Mouse (Mus musculus): ENCODE measurements around the gene Prkn. TPM values are rescaled to one million over a fixed set of nuclear protein-coding genes. Genes with fewer than 3 reads are reported as not detected.

The Prkn gene
- polyA plus RNA-seq, 1 experiment from 2014 or later: 0.96 TPM

DNA sequence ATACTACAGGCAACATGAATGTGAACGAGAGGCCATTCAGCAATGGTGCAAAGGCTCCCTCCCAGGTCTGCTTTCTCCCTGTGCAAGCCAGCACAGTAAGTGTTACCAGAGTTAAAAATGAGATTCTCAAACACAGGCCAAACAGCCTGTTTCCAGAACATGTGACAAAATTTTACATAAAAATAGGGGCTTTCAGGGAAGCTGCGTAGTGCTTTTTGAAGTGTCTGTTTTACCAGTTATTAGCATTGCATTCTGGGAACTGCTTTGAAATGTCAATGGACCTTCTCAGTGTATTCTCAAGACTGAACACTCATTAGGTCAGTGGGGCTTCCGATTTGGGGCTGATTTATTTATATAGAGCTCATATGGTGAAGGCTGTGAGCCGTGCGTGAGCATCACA lies 799.6 kb downstream of the Prkn start:
- Histone ChIP-seq H3K4me1 (replicated peaks; ENCODE audit: control insufficient read depth, insufficient read depth, low read length) (no peaks in the 10 kb centered on the region), H3K36me3 (ENCODE audit: control insufficient read depth, insufficient read depth) (no peaks in the 10 kb centered on the region), H3K4me3 (ENCODE audit: low read depth, low read length) (no peak overlapping the region), H3K27me3 (replicated peaks; ENCODE audit: control insufficient read depth, insufficient read depth, low read length) (no peaks in the 10 kb centered on the region), H3K9ac (ENCODE audit: low read depth, low read length) (no peak overlapping the region), H3K27ac (ENCODE audit: low read depth, low read length) (no peak overlapping the region), H3K9me3 (ENCODE audit: control insufficient read depth) (no peaks in the 10 kb centered on the region), H3K4me2 (replicated peaks; ENCODE audit: low read depth) (no peak overlapping the region)
- WGBS: 83% methylated on average over 5 of the region's 5 CpGs
- TF ChIP-seq CTCF (IDR thresholded peaks at IDR 0.05; ENCODE audit: low read depth): no peak
- ATAC-seq: no peak

DNA sequence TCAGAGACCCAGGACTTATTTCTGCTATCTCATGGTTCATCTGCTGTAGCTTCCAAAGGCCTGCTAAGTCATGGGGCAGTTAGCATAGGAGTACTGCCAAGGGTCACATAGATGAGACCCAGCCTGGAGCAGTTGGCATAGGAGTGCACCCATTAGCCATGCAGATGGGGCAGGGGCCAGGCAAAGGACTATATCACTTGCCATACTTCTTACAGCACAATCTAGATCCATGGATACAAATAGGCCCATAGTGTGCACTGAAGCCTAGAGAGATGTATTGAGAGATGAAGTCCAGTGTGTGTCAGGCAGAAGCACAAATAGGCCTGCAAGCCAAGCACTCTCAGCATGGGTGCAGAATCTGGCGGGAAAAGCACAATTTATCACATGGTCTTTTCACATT lies 802.1 kb downstream of the Prkn start:
- Histone ChIP-seq H3K9me3 (ENCODE audit: control insufficient read depth) (no peaks in the 10 kb centered on the region), H3K4me2 (replicated peaks; ENCODE audit: low read depth) (no peak overlapping the region), H3K27ac (ENCODE audit: low read depth, low read length) (no peak overlapping the region), H3K9ac (ENCODE audit: low read depth, low read length) (no peak overlapping the region), H3K27me3 (replicated peaks; ENCODE audit: control insufficient read depth, insufficient read depth, low read length) (no peaks in the 10 kb centered on the region), H3K4me3 (ENCODE audit: low read depth, low read length) (no peak overlapping the region), H3K4me1 (replicated peaks; ENCODE audit: control insufficient read depth, insufficient read depth, low read length) (no peaks in the 10 kb centered on the region), H3K36me3 (ENCODE audit: control insufficient read depth, insufficient read depth) (no peaks in the 10 kb centered on the region)
- ATAC-seq: no peak
- 59% methylated on average over 1 of the region's 1 CpGs for WGBS
- no peak for TF ChIP-seq CTCF (IDR thresholded peaks at IDR 0.05; ENCODE audit: low read depth)

DNA sequence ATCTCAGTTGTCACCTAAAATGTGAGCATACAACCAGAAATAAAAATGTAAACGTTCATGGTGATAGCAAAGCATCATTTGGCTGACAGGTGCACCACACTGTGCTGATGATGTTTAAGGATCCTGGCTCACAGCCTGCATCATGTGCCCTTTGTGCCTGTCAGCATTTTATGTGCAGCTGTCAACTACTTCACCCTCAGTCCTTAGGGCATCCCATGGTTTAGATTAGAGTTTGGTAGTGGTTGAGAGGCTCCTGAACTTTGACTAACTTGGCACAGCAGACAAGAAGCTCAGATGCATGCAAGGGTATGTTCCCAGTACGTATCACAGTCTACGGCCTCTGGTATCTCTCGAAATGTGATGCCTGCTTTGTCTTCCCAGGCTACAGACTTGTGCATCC lies 803.8 kb downstream of the Prkn start:
- ATAC-seq: no peak
- no peak overlapping the region for H3K9ac ChIP-seq (ENCODE audit: low read depth, low read length)
- no peaks in the 10 kb centered on the region for H3K36me3 ChIP-seq (ENCODE audit: control insufficient read depth, insufficient read depth)
- no peak overlapping the region for H3K4me2 ChIP-seq (replicated peaks; ENCODE audit: low read depth)
- no peaks in the 10 kb centered on the region for H3K4me1 ChIP-seq (replicated peaks; ENCODE audit: control insufficient read depth, insufficient read depth, low read length)
- no peaks in the 10 kb centered on the region for H3K9me3 ChIP-seq (ENCODE audit: control insufficient read depth)
- H3K27me3 ChIP-seq (replicated peaks; ENCODE audit: control insufficient read depth, insufficient read depth, low read length): no peaks in the 10 kb centered on the region
- 78% methylated on average over 4 of the region's 4 CpGs for WGBS
- H3K4me3 ChIP-seq (ENCODE audit: low read depth, low read length): no peak overlapping the region
- no peak for TF ChIP-seq CTCF (IDR thresholded peaks at IDR 0.05; ENCODE audit: low read depth)
- H3K27ac ChIP-seq (ENCODE audit: low read depth, low read length): no peak overlapping the region

DNA sequence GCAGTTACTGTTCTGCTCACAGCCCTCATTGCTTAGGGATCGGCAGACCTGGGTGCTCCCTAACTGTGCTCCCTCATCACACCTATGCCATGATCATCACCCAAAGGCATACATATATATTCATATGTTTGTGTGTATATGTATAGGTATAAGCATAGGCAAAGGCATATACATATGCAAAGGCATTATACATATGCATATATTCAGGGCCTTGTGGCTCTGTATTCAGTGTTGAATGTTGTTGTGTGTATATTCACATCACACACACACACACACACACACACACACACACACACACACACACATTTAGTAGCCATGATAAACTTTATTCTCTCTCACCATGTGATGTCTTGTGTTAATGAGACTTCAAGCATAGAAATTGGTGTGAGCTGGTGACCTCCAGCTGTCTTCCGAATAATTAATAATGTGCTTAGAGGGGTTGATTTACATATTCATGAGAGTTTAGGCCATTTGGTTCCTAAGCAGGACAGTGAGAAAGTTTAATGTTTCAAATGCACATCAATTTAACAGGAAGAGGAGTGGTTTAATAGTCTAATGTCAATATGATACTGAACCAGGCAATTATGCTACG lies 804.8 kb downstream of the Prkn start:
- no peak overlapping the region for H3K4me2 ChIP-seq (replicated peaks; ENCODE audit: low read depth)
- no peak for TF ChIP-seq CTCF (IDR thresholded peaks at IDR 0.05; ENCODE audit: low read depth)
- no peak overlapping the region for H3K9ac ChIP-seq (ENCODE audit: low read depth, low read length)
- no peaks in the 10 kb centered on the region for H3K36me3 ChIP-seq (ENCODE audit: control insufficient read depth, insufficient read depth)
- no peak overlapping the region for H3K4me3 ChIP-seq (ENCODE audit: low read depth, low read length)
- WGBS: 88% methylated on average over 3 of the region's 3 CpGs
- H3K27me3 ChIP-seq (replicated peaks; ENCODE audit: control insufficient read depth, insufficient read depth, low read length): no peaks in the 10 kb centered on the region
- no peak overlapping the region for H3K27ac ChIP-seq (ENCODE audit: low read depth, low read length)
- no peak for ATAC-seq
- H3K4me1 ChIP-seq (replicated peaks; ENCODE audit: control insufficient read depth, insufficient read depth, low read length): no peaks in the 10 kb centered on the region
- H3K9me3 ChIP-seq (ENCODE audit: control insufficient read depth): no peaks in the 10 kb centered on the region

DNA sequence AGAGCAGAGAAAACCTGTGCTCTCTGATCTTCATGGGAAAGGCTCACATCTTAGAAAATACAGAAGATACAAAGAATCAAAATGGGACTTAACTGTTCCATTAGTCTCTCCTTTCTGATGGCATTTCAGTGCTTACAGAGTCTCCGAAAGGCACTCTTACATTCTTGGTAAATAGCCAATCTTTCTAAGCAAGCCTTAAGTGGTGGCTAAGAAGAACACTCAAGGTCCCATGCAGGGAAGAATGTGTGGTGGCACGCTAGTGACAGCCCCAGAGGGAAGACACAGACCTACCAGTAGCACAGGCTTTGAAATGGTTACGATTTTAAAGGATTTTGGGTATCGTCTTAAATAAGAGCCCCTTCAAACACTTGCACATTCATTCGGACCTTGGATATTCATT lies 816.2 kb downstream of the Prkn start:
- no peak overlapping the region for H3K9ac ChIP-seq (ENCODE audit: low read depth, low read length)
- no peaks in the 10 kb centered on the region for H3K9me3 ChIP-seq (ENCODE audit: control insufficient read depth)
- H3K4me2 ChIP-seq (replicated peaks; ENCODE audit: low read depth): no peak overlapping the region
- H3K27me3 ChIP-seq (replicated peaks; ENCODE audit: control insufficient read depth, insufficient read depth, low read length): no peaks in the 10 kb centered on the region
- no peak for ATAC-seq
- H3K4me3 ChIP-seq (ENCODE audit: low read depth, low read length): no peak overlapping the region
- H3K36me3 ChIP-seq (ENCODE audit: control insufficient read depth, insufficient read depth): no peaks in the 10 kb centered on the region
- TF ChIP-seq CTCF (IDR thresholded peaks at IDR 0.05; ENCODE audit: low read depth): no peak
- no peaks in the 10 kb centered on the region for H3K4me1 ChIP-seq (replicated peaks; ENCODE audit: control insufficient read depth, insufficient read depth, low read length)
- no peak overlapping the region for H3K27ac ChIP-seq (ENCODE audit: low read depth, low read length)
- WGBS: 74% methylated on average over 5 of the region's 5 CpGs

DNA sequence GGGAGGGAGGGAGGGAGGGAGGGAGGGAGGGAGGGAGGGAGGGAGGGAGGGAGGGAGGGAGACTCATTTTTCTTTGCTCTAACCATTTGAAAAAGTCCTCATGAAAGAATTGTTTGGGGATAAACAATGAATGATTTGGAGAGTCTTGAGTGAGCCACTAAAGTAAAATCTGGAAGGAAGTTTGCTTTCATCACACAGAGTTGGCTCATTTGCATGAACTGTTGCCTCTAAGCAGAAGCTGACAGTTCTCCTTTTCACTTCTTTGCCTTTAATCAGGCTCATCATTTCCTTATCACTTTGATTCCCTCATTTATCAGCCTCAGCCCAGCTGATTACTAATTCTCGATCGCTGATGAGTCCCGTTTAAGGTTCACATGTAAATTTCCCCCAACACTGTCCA lies 816.7 kb downstream of the Prkn start:
- WGBS: 79% methylated on average over 3 of the region's 3 CpGs
- no peak for ATAC-seq
- Histone ChIP-seq H3K27ac (ENCODE audit: low read depth, low read length) (no peak overlapping the region), H3K9ac (ENCODE audit: low read depth, low read length) (no peak overlapping the region), H3K4me3 (ENCODE audit: low read depth, low read length) (no peak overlapping the region), H3K9me3 (ENCODE audit: control insufficient read depth) (no peaks in the 10 kb centered on the region), H3K27me3 (replicated peaks; ENCODE audit: control insufficient read depth, insufficient read depth, low read length) (no peaks in the 10 kb centered on the region), H3K4me1 (replicated peaks; ENCODE audit: control insufficient read depth, insufficient read depth, low read length) (no peaks in the 10 kb centered on the region), H3K36me3 (ENCODE audit: control insufficient read depth, insufficient read depth) (no peaks in the 10 kb centered on the region), H3K4me2 (replicated peaks; ENCODE audit: low read depth) (no peak overlapping the region)
- TF ChIP-seq CTCF (IDR thresholded peaks at IDR 0.05; ENCODE audit: low read depth): no peak

DNA sequence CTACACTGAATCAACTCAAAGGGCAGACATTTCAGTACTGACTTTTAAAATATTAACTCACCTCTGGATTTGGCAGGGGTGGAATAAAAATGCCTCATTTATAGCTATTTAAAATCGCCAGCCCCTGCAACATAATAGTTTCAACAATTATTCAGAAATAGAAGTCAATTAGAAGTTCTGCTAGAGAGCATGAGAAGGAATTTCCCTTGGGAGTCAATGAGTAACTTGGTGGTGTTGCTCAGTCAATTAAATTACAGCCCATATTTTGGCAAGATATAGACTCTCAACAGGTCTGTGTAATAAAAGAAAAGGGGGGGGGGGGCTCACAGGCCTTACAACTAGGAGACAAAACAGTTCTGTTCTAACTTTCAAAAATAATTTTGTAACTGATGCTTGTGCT lies 821.7 kb downstream of the Prkn start:
- H3K9ac ChIP-seq (ENCODE audit: low read depth, low read length): no peak overlapping the region
- H3K9me3 ChIP-seq (ENCODE audit: control insufficient read depth): no peaks in the 10 kb centered on the region
- no peaks in the 10 kb centered on the region for H3K4me1 ChIP-seq (replicated peaks; ENCODE audit: control insufficient read depth, insufficient read depth, low read length)
- no peak overlapping the region for H3K4me2 ChIP-seq (replicated peaks; ENCODE audit: low read depth)
- WGBS: 64% methylated on average over 1 of the region's 1 CpGs
- TF ChIP-seq CTCF (IDR thresholded peaks at IDR 0.05; ENCODE audit: low read depth): no peak
- H3K27me3 ChIP-seq (replicated peaks; ENCODE audit: control insufficient read depth, insufficient read depth, low read length): no peaks in the 10 kb centered on the region
- no peaks in the 10 kb centered on the region for H3K36me3 ChIP-seq (ENCODE audit: control insufficient read depth, insufficient read depth)
- no peak overlapping the region for H3K27ac ChIP-seq (ENCODE audit: low read depth, low read length)
- H3K4me3 ChIP-seq (ENCODE audit: low read depth, low read length): no peak overlapping the region
- no peak for ATAC-seq
